Mouse (Mus musculus): ENCODE data around the gene Pde6h.

- no peak for TF ChIP-seq USF2 (IDR thresholded peaks at IDR 0.05; ENCODE audit: borderline replicate concordance in 1 of 2, insufficient read depth in 1 of 2, low read depth in 1 of 2, low read length in 2 of 2)
- no peak for TF ChIP-seq EP300 (IDR thresholded peaks at IDR 0.05; ENCODE audit: low read depth in 1 of 2, low read length in 2 of 2)
- TF ChIP-seq ELF1 (IDR thresholded peaks at IDR 0.05; ENCODE audit: low read depth, low read length), result no peak
Measured at GRCm38 (mm10) chr6:136903885-136904470, 19.7 kb upstream of the Pde6h start.

Data from MEL (cell line).